Comparison of ENCODE assay signal across 19 mouse cellular contexts in genomic region chr13:52318276-52318675, GRCm38 (mm10).
DNase-seq lines count a peak whose midpoint lies in the region; ATAC-seq lines count a peak whose summit lies in the region.
"Had no signal": no experiment of that assay in that cellular context is flagged by ENCODE, and none has a peak within 500 bp of the region (broad histone marks: within the 10 kb centered on the region; RNA-seq: fewer than 3 reads in every experiment).

No protein-coding gene starts in this region.

- H3K4me2 ChIP-seq in heart, embryonic 11.5 days = no peak overlapping the region

- peak; percentile 78 for DNase-seq in heart, adult 11 months
- no peak for DNase-seq in heart, postnatal 10 days
- peak; percentile 69 for DNase-seq in heart, embryonic 10.5 days (ENCODE audit: low spot score)
- DNase-seq: adrenal gland, adult 2 months; adrenal gland, adult 8-10 months; adrenal gland, postnatal 10 days; adrenal gland, postnatal 14 days; adrenal gland, postnatal 25 days; adrenal gland, postnatal 36 days; B cell, adult 2 months; cerebellum, adult 11 months; cerebellum, adult 11-12 months; cerebellum, adult 18-20 months had no signal

- no peak for ATAC-seq in heart, embryonic 11.5 days (replicated peaks; ENCODE audit: insufficient number of reproducible peaks, low FRiP score, low TSS enrichment)
- ATAC-seq: activated CD4-positive, CD25-positive, alpha-beta regulatory T cell, adult 4 months; CD4-positive, CD25-positive, alpha-beta regulatory T cell, adult 4 months; Patski had no signal

- no peaks in the 10 kb centered on the region for H3K4me1 ChIP-seq in heart, embryonic 10.5 days
- no peaks in the 10 kb centered on the region for H3K4me1 ChIP-seq in heart, embryonic 11.5 days (ENCODE audit: control insufficient read depth, insufficient read depth, low read length)

- H3K36me3 ChIP-seq in heart, embryonic 10.5 days = no peaks in the 10 kb centered on the region
- H3K36me3 ChIP-seq in heart, embryonic 11.5 days (ENCODE audit: control insufficient read depth, insufficient read depth, low read length) = no peaks in the 10 kb centered on the region
- H3K36me3 ChIP-seq: G1E had no signal

- no peaks in the 10 kb centered on the region; the same call in 1 of the 2 replicates for H3K9me3 ChIP-seq in heart, embryonic 10.5 days
- H3K9me3 ChIP-seq in heart, embryonic 11.5 days (replicated peaks; ENCODE audit: control insufficient read depth, low read length) = no peaks in the 10 kb centered on the region

- intact Hi-C loops in heart, postnatal 10 days (cut with DNase I) = no loop called here

- H3K27ac ChIP-seq in heart, embryonic 10.5 days = no peak overlapping the region
- H3K27ac ChIP-seq in heart, embryonic 11.5 days (ENCODE audit: low read depth, low read length) = no peak overlapping the region

- 83% methylated on average over 2 of the region's 2 CpGs for WGBS in heart, embryonic 10.5 days
- 85% methylated on average over 2 of the region's 2 CpGs for WGBS in heart, embryonic 11.5 days (ENCODE audit: insufficient replicate concordance)

- H3K27me3 ChIP-seq in heart, embryonic 10.5 days (ENCODE audit: insufficient read depth, poor library complexity, severe bottlenecking) = no peaks in the 10 kb centered on the region
- H3K27me3 ChIP-seq in heart, embryonic 11.5 days (ENCODE audit: control insufficient read depth, insufficient read depth, low read length) = no peaks in the 10 kb centered on the region
- H3K27me3 ChIP-seq: CH12.LX had no signal

- no peak overlapping the region for H3K9ac ChIP-seq in heart, embryonic 11.5 days (ENCODE audit: low read depth, low read length)

- no peak overlapping the region for H3K4me3 ChIP-seq in heart, embryonic 10.5 days
- no peak overlapping the region for H3K4me3 ChIP-seq in heart, embryonic 11.5 days (ENCODE audit: low read depth, low read length)

Comparison
In these comparisons a context has a peak if more than half of its experiments do, and no peak if none do; other contexts are left out.
1. DNase-seq: peak in heart, adult 11 months (single experiment) and heart, embryonic 10.5 days (single experiment); none in heart, postnatal 10 days (0 of 2).